Mouse (Mus musculus) lung, adult 2 months (tissue): ENCODE results near the gene Gpc2. TPM values are rescaled to one million over a fixed set of nuclear protein-coding genes. Genes with fewer than 3 reads are reported as not detected.

Source experiments
- DNase-seq: peaks from one replicate; pipeline ENCODE4 v3.0.0; 2022
- H3K4me1 ChIP-seq: fragments of 200-500 bp; 2 replicates; pipeline ENCODE4 v1.6.1; 2011; ENCODE audit warnings: low read length; ENCODE audit not compliant: control insufficient read depth, insufficient read depth
- H3K4me3 ChIP-seq: fragments of 200-500 bp; replicated peaks from 2 replicates; pipeline ENCODE3; 2011; ENCODE audit warnings: low read depth, mild to moderate bottlenecking, control low read depth, low read length; ENCODE audit errors: extremely low read depth
- CTCF ChIP-seq: fragments of 200-500 bp; IDR thresholded peaks from 2 replicates; pipeline ENCODE4 v1.5.1; 2011; ENCODE audit warnings: mild to moderate bottlenecking, low read length, control low read depth; ENCODE audit not compliant: insufficient read depth
- POLR2A ChIP-seq: fragments of 200-500 bp; IDR thresholded peaks from 2 replicates; pipeline ENCODE4 v1.6.1; 2011; ENCODE audit warnings: low read depth, mild to moderate bottlenecking, control low read depth, low read length, borderline replicate concordance; ENCODE audit errors: extremely low read depth
- WGBS: fragments of 180-500 bp; shearing (Covaris S2); methylation state at CpG from one replicate; pipeline ENCODE4 v1.1.7; 2018; 5-methylcytosine and 5-hydroxymethylcytosine counted together
- polyA plus RNA-seq: library from polyadenylated mRNA; depleted of rRNA; stranded (reverse); fragments of >200 nt; gene quantifications from 2 replicates; pipeline ENCODE4 v1.2.3, GENCODE M21; 2012; rRNA removed

The Gpc2 gene
- polyA plus RNA-seq, 1 experiment, result 6.5 TPM

DNA sequence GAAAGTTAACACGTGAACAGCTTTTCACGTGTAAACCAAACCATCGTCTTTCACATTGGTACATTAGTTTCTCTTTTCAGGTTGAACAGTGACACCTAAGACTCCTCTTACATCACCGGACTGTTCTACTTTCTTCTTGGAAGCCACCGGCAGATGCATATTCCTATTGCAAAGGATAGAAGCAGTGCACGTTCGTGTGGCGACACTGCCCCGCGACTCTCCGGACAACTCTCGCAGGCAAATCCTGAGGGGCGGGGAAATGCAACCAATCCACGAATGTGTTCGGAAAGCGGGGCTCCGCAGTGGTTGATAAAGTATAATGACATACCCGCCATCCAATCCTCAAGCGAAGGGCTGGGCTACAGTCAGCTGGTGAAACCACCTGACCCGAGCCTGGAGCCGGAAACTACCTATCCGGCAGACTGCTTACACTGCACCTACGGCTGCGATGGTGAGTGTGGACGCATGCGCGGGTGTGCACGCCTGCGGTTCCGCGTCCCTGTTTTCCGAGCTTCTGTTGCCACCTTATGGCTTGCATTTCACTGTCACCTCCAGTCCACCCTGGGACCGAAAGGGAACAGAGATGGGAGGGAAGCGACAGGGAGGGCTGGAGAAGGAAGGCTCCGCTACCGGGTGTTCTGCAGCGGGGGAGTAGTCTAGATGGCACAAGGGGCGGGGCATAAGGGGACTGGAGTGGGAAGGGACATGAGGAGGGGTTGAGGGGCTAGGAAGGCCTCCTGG, 24.3 kb downstream of the Gpc2 start, which contains the start of gene Lamtor4:
Lamtor4 (plus strand) TSS at position 130 of the 741 bp plus-strand sequence.
- under 1% methylated on average over 38 of the region's 38 CpGs for WGBS
- Histone ChIP-seq H3K4me3 (peak within 1 kb of the TSS; percentile 98), H3K4me1 (peaks cover 8% of the 10 kb centered on the region)
- DNase-seq, result peak; percentile 85
- TF ChIP-seq CTCF (no peak), POLR2A (peak; percentile 91; the same call in 1 of the 2 replicates)

DNA sequence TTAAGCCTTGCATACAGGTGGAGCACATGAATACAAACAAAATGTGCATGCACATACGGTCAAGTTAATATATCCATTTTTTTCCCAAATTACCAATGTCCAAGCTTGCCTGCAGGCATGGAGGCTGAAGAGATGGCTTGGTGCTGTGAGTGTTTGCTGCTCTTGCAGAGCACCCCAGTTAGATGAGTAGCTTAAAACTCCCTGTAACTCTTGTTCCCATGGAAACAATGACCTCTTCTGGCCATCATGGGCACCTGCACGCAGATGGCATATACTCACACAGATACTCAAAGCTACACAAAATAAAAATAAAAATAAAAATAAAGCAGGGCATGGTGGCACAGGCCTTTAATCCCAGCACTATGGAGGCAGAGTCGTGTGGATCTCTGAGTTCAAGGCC, 26.7 kb downstream of the Gpc2 start:
- H3K4me3 ChIP-seq, result no peak overlapping the region
- 92% methylated on average over 3 of the region's 3 CpGs for WGBS
- TF ChIP-seq CTCF (no peak), POLR2A (no peak)
- H3K4me1 ChIP-seq, result peaks cover 8% of the 10 kb centered on the region
- no peak for DNase-seq

DNA sequence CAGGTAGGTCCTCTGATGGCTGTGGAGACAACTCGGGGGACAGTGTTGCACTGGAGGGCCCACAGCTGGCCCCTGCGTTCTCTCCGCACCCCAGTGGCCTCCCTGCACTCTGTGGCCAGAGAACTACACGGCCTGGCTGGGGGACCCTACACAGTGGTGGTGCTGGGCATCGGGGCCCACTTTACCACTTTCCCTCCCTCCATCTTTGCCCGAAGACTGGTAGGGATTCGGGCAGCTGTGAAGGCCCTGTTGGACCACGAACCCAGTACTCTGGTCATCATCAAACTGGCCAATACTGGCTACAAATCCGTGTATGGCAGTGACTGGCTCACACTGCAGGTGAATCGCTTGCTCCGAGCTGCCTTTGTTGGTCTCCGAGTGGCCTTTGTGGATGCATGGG, 28.7 kb downstream of the Gpc2 start:
- Histone ChIP-seq H3K4me1 (peaks cover 5% of the 10 kb centered on the region), H3K4me3 (no peak overlapping the region)
- DNase-seq, result no peak
- 86% methylated on average over 12 of the region's 12 CpGs for WGBS
- TF ChIP-seq CTCF, result no peak
- no peak for TF ChIP-seq POLR2A

DNA sequence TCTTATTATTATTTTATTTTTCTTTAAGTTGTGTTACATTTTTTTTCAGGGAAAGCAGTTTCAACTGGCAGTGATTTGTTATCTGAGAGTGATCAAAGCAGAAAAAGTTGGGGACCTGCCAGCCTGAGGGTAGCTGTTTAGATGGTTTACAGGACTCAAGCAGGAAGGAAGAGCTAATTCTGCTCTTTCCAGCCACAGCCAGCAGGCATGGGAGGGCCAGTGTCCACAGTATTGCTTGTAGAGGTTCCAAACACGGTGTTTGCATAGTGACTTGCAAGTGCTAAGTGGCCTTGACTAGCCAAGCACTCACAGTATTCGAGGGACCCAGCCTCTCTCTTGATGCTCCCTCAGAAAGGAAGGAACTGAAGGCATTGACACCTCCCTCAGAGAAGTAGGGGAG, 38.3 kb downstream of the Gpc2 start:
- WGBS, result 8% methylated on average over 2 of the region's 2 CpGs
- Histone ChIP-seq H3K4me1 (no peaks in the 10 kb centered on the region), H3K4me3 (no peak overlapping the region)
- TF ChIP-seq CTCF (no peak), POLR2A (no peak)
- DNase-seq, result no peak

DNA sequence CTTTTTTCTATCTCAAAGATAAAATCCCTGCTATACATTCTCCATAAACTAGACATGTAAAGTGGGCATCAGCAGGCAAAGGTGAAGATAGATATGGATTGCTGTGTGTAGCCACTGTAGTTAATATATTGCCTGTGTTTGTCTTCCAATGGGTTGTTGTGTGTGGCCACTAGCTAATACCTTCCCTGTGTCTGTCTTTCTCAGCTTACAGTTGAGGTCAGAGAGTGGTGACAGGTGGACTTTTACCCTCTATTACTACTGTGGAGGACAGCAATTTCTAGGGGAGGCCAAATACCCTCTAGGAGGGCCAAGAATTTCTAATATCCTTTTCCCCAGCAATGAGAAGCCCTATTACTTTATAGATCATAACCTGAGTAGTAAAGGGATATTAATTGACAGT, 45.6 kb downstream of the Gpc2 start:
- Histone ChIP-seq H3K4me1 (no peaks in the 10 kb centered on the region), H3K4me3 (no peak overlapping the region)
- DNase-seq, result no peak
- TF ChIP-seq CTCF (no peak), POLR2A (no peak)

DNA sequence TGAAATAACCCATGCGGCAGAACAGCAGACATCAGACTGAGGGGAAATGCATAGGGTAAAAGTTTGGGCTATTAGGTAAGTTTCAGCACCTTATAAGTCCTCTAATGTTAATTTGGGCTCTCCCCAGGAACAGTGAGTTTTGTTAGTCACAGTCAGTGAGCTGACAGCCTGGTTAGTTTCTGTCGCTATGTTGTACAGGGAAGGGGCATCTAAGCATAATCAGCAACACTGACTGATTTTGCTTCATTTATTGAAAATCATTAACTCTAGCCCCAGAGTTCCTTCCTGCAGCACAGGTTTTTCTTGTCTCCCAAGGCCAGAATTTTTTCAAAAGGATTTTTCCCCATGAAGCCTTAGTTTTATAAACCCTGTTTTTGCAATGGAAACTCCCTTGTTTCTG, 46.0 kb downstream of the Gpc2 start:
- no peaks in the 10 kb centered on the region for H3K4me1 ChIP-seq
- WGBS, result 86% methylated on average over 2 of the region's 2 CpGs
- DNase-seq, result no peak
- no peak for TF ChIP-seq CTCF
- no peak for TF ChIP-seq POLR2A
- H3K4me3 ChIP-seq, result no peak overlapping the region

DNA sequence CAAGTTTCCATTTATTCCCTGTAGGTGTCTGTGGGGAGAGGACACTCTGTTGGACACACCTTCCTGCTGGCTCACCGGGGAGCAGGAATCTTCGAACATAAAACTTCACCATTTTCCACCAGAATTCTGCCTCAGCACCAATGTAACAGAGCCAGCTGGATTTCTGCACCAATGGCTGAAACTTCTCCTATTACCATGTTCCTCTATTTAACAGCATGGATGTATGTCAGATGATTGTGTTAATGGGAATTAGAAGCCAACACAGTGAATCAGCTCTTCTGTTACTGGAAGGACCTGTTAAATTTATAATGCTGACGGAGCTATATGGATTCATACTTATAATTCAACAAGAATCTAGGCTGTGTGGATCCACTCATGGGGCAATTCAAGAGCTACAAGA, 50.3 kb downstream of the Gpc2 start:
- TF ChIP-seq CTCF (no peak), POLR2A (no peak)
- no peaks in the 10 kb centered on the region for H3K4me1 ChIP-seq
- 75% methylated on average over 3 of the region's 3 CpGs for WGBS
- no peak for DNase-seq
- H3K4me3 ChIP-seq, result no peak overlapping the region

DNA sequence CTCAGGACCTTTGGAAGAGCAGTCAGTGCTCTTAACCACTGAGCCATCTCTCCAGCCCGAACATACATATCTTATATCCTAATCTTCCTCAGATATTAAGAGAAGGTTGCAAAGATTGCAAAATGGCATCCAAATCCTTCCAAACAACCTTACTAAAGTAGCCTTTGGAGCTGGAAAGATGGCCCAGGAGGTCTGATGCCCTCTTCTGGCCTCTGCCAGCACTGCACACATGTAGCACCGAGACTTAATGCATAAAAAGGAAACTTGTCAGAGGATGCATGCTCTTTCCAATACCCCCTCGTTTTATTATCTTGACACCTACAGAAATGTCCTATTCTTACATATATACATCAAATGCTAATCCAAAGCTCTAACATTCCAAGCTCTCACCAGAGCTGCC, 51.8 kb downstream of the Gpc2 start:
- Histone ChIP-seq H3K4me3 (no peak overlapping the region), H3K4me1 (no peaks in the 10 kb centered on the region)
- 47% methylated on average over 3 of the region's 3 CpGs for WGBS
- peak; percentile 62 for TF ChIP-seq CTCF
- TF ChIP-seq POLR2A, result no peak
- peak; percentile 17 for DNase-seq

DNA sequence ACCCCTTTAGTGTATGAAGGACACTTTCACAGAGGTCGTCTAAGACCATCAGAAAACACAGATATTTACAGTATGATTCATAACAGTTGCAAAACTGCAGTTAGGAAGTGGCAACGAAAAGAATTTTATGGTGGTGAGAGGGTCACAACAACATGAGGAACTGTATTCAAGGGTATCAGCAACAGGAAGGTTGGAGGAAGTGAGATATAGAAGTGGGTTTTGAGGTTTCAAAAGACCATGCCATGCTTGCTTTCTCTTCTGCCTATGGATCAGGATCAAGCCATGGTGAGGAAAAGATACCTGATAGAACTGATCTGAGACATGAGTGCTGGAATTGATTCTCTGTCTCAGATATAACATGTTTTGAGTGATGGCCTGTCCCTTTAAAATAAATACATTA, 52.4 kb downstream of the Gpc2 start:
- no peak for DNase-seq
- Histone ChIP-seq H3K4me3 (no peak overlapping the region), H3K4me1 (no peaks in the 10 kb centered on the region)
- no peak for TF ChIP-seq CTCF
- no peak for TF ChIP-seq POLR2A
- WGBS, result 30% methylated on average over 2 of the region's 2 CpGs

DNA sequence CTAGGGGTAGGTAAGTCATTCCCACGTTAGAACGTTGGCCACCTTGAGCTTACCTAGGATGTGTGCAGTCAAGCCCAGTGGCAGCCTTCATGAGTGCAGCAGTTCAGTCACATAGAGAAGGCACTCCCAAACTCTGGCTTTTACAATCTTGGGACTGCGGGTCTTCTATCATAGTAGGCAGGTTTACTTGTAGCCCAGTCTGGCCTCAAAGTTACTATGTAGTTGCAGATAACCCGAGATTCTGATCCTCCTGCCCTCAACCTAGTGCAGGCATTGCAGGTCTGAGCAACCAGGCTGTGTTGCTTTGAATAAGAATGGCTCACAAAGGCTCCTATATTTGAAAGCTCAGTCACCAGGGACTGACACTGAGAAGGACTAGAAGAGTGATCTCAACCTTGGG, 53.3 kb downstream of the Gpc2 start:
- 68% methylated on average over 4 of the region's 4 CpGs for WGBS
- Histone ChIP-seq H3K4me3 (no peak overlapping the region), H3K4me1 (no peaks in the 10 kb centered on the region)
- TF ChIP-seq POLR2A (no peak), CTCF (no peak)
- DNase-seq, result no peak

DNA sequence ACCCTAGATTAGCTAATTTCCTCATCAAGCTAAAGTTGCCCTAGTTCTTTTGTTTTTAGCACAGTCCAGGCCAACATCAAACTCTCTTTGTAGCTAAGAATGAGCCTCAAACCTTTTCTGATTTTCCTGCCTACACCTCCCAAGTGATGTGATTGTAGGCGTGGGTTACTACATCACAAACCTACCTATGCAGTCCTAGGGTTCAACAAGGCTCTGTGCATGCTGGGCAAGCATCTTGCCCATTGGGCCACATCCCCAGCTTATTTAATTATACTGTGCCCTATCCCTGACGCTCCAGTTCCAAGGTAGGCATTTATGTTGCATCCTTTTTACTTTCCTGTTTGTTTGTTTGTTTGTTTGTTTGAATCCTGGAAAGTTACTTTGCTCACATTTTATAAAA, 54.1 kb downstream of the Gpc2 start, which contains the start of gene Nxpe5:
Nxpe5 (plus strand) TSS at position 199 of the 400 bp plus-strand sequence.
- H3K4me1 ChIP-seq, result no peaks in the 10 kb centered on the region
- H3K4me3 ChIP-seq, result no peak within 1 kb of the TSS
- 52% methylated on average over 2 of the region's 2 CpGs for WGBS
- no peak for DNase-seq
- TF ChIP-seq POLR2A (no peak), CTCF (no peak)

Other genes starting within 250 kb of the Gpc2 start
- not detected in 2 replicates for gene Smok3c, start 226.8 kb downstream of the Gpc2 start, polyA plus RNA-seq
- 4.0 and 5.9 TPM in 2 replicates for gene Zkscan1, start 194.9 kb downstream of the Gpc2 start, polyA plus RNA-seq
- gene Zscan21, start 163.1 kb downstream of the Gpc2 start, polyA plus RNA-seq, result 5.8 and 8.3 TPM in 2 replicates
- 2.7 and 3.5 TPM in 2 replicates for gene Zfp113, start 124.3 kb downstream of the Gpc2 start, polyA plus RNA-seq
- 47.7 and 59.9 TPM in 2 replicates for gene Cops6, start 118.9 kb downstream of the Gpc2 start, polyA plus RNA-seq
- 28.4 and 40.3 TPM in 2 replicates for gene Ap4m1, start 108.0 kb downstream of the Gpc2 start, polyA plus RNA-seq
- 16.9 and 22.1 TPM in 2 replicates for gene Mcm7, start 107.6 kb downstream of the Gpc2 start, polyA plus RNA-seq
- gene Taf6, start 92.6 kb downstream of the Gpc2 start, polyA plus RNA-seq, result 48.4 and 52.6 TPM in 2 replicates
- gene Cnpy4, start 92.5 kb downstream of the Gpc2 start, polyA plus RNA-seq, result 3.6 and 8.6 TPM in 2 replicates
- gene Mblac1, start 85.7 kb downstream of the Gpc2 start, polyA plus RNA-seq, result 5.0 and 5.5 TPM in 2 replicates
- gene Nxpe5, start 54.1 kb downstream of the Gpc2 start, polyA plus RNA-seq, result 0.34 and 0.57 TPM in 2 replicates
- gene Lamtor4, start 24.5 kb downstream of the Gpc2 start, polyA plus RNA-seq, result 131 and 156 TPM in 2 replicates
- 49.4 and 50.8 TPM in 2 replicates for gene BC037034, start 16.0 kb downstream of the Gpc2 start, polyA plus RNA-seq
- gene Gal3st4, start 7.2 kb downstream of the Gpc2 start, polyA plus RNA-seq, result 0.74 and 1.5 TPM in 2 replicates
- 0.01 TPM in 1 of 2 replicates, not detected in the other for gene Gm43720, start within 50 bp of the Gpc2 start, polyA plus RNA-seq
- 0.19 and 0.59 TPM in 2 replicates for gene Stag3, start 235 bp upstream of the Gpc2 start, polyA plus RNA-seq
- gene Pvrig, start 62.0 kb upstream of the Gpc2 start, polyA plus RNA-seq, result 0.36 and 0.60 TPM in 2 replicates
- 3.3 and 5.2 TPM in 2 replicates for gene Zfp157, start 161.5 kb upstream of the Gpc2 start, polyA plus RNA-seq